Mouse (Mus musculus) C2C12 (cell line): Measurements from ENCODE around the gene Zfp13.

Experiments used
- CEBPB ChIP-seq: IDR thresholded peaks from one replicate; pipeline ENCODE4 v1.6.1; 2011; ENCODE audit warnings: low read depth, mild to moderate bottlenecking, control low read depth, moderate library complexity
- CTCF ChIP-seq: IDR thresholded peaks from one replicate; pipeline ENCODE4 v1.5.1; 2011; ENCODE audit not compliant: control insufficient read depth, insufficient read depth, insufficient read length
- FOSL1 ChIP-seq: IDR thresholded peaks from one replicate; pipeline ENCODE4 v1.8.0; 2011; ENCODE audit warnings: mild to moderate bottlenecking, low read length; ENCODE audit not compliant: poor library complexity, insufficient read depth, severe bottlenecking
- MAX ChIP-seq: IDR thresholded peaks from one replicate; pipeline ENCODE4 v1.6.1; 2011; ENCODE audit warnings: mild to moderate bottlenecking, control low read depth
- MYOD1 ChIP-seq: IDR thresholded peaks from one replicate; pipeline ENCODE4 v1.6.1; 2011; ENCODE audit warnings: low read depth; ENCODE audit not compliant: control insufficient read depth, insufficient read length
- MYOG ChIP-seq: IDR thresholded peaks from one replicate; pipeline ENCODE4 v1.6.1; 2011; ENCODE audit not compliant: control insufficient read depth, insufficient read length; ENCODE audit errors: extremely low read depth
- USF1 ChIP-seq: IDR thresholded peaks from one replicate; pipeline ENCODE4 v1.6.1; 2011; ENCODE audit warnings: low read depth, mild to moderate bottlenecking, control low read depth, moderate library complexity

DNA sequence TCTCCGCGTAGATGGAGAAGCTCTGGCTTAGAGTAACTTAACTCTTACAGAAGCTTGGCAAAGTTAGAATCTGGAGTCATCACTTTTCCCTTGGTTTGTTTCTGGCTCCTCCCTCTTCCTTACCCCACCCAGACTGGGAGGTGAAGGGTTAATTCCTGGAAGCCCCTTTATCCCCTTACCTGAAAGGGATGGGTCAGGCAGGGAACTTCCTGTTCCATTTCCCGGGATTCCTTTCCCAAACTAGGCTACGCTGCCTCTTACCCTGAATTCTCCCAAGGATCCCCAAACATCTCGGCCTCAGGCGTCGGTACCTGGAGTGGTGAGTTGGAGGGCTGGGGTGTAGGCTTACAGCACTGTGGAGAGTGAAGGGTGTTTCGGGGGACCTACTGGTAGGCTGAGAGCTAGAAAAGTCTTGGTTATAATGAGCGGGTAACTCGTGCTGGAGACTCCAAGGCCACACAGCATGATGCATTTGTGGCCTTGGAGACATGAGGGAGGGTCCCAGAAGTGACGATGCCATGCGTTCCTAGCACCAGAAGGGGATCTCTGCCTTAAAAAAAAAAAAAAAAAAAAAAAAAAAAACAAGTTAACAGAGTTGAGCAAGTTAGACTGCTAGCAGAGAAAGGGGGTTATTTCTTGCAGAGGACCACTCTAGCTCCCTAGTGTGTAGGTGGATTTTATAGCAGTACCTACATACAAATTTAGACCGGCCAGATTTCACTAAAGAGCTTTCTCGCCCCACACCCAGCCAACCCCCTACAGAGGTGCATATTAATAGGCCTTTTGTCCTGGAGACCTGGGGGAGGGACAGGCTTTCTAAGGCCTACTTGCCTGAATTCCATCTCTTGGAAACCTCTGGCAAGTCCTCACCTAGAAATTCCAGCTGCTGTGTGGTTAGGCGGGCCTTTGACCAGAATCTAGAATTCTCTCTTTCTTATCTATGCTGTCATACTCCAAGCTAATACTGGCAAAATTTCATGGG lies 1.6 kb upstream of the Zfp13 start, which contains the start of gene Zscan10:
- TF ChIP-seq CTCF (no peak), MYOG (no peak), USF1 (no peak), MAX (no peak), MYOD1 (no peak), CEBPB (no peak), FOSL1 (no peak)
